Mouse (Mus musculus) liver, embryonic 16.5 days (tissue): Measurements from ENCODE around the gene Gtf3c5. TPM values are rescaled to one million over a fixed set of nuclear protein-coding genes. Genes with fewer than 3 reads are reported as not detected.
A peak's percentile ranks its signal among the peaks of the same experiment; 100 is the strongest.

Experiments
- ATAC-seq: fragments of 200-750 bp; cut with Nextera tagmentation; 2 replicates; pipeline ENCODE4 v1.8.0; 2017; ENCODE audit warnings: low read depth, mild to moderate bottlenecking, moderate number of reproducible peaks, moderate library complexity
- H3K27ac ChIP-seq: fragments of 300-500 bp; sonication (generic); 2 replicates; pipeline ENCODE4 v1.5.1; 2014; ENCODE audit warnings: mild to moderate bottlenecking, low read length
- H3K27me3 ChIP-seq: fragments of 300-500 bp; sonication (generic); 2 replicates; pipeline ENCODE4 v1.6.1; 2014; ENCODE audit warnings: low read depth, low read length, mixed read lengths; ENCODE audit not compliant: control insufficient read depth, insufficient read depth
- H3K36me3 ChIP-seq: fragments of 300-500 bp; sonication (generic); 2 replicates; pipeline ENCODE4 v1.6.1; 2014; ENCODE audit warnings: mild to moderate bottlenecking; ENCODE audit not compliant: control insufficient read depth, insufficient read depth
- H3K4me1 ChIP-seq: fragments of 300-500 bp; sonication (generic); 2 replicates; pipeline ENCODE4 v1.6.1; 2014; ENCODE audit warnings: low read depth, low read length, mixed read lengths; ENCODE audit not compliant: control insufficient read depth
- H3K4me2 ChIP-seq: fragments of 300-500 bp; sonication (generic); 2 replicates; pipeline ENCODE4 v1.6.1; 2014; ENCODE audit warnings: low read depth, low read length, mixed read lengths
- H3K4me3 ChIP-seq: fragments of 300-500 bp; sonication (generic); 2 replicates; pipeline ENCODE4 v1.5.1; 2014; ENCODE audit warnings: low read depth, mild to moderate bottlenecking, low read length
- H3K9ac ChIP-seq: fragments of 300-500 bp; sonication (generic); 2 replicates; pipeline ENCODE4 v1.6.1; 2014; ENCODE audit warnings: low read depth, low read length
- H3K9me3 ChIP-seq: fragments of 300-500 bp; sonication (generic); replicated peaks from 2 replicates; pipeline ENCODE4 v1.6.1; 2016; ENCODE audit warnings: low read length; ENCODE audit not compliant: control insufficient read depth
- WGBS: fragments of 180-500 bp; shearing (Covaris S2); extraction: QIAGEN DNeasy Blood & Tissue Kit; methylation state at CpG from one replicate; pipeline ENCODE4 v1.1.7; 2014; ENCODE audit not compliant: insufficient replicate concordance; 5-methylcytosine and 5-hydroxymethylcytosine counted together
- polyA plus RNA-seq: library from polyadenylated mRNA; unstranded; fragments of >200 nt; fragmentation: Nextera tagmentation; extraction: Ambion mirVana; gene quantifications from 2 replicates; pipeline ENCODE4 v1.2.1, GENCODE M21; 2015

The Gtf3c5 gene
- polyA plus RNA-seq, 1 experiment from 2014 or later, result 12.1 TPM

DNA sequence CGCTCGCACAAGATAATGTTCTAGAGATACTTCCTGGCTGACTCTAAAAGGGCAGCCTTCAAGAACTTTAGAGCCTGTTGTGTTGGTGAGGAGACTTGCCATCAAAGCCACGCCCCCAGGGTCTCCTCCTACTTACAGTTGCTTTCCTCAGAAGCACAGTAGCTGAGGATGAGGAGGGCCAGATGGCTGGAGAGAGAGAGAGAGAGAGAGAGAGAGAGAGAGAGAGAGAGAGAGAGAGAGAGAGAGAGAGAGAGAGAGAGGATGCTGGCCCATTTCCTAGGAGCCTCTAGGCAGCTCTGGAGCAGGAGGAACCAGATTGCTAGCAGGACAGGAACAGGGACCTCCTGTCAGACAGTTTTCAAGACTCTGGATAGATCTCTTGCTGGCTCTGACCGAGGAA lies 47.4 kb downstream of the Gtf3c5 start:
- H3K4me2 ChIP-seq, result no peak overlapping the region
- peaks cover 3% of the 10 kb centered on the region for H3K27me3 ChIP-seq
- H3K36me3 ChIP-seq, result no peaks in the 10 kb centered on the region
- no peak overlapping the region for H3K9ac ChIP-seq
- no peak for ATAC-seq
- H3K4me1 ChIP-seq, result peaks cover 15% of the 10 kb centered on the region
- 41% methylated on average over 4 of the region's 4 CpGs for WGBS
- H3K4me3 ChIP-seq, result no peak overlapping the region
- H3K9me3 ChIP-seq, result no peaks in the 10 kb centered on the region
- no peak overlapping the region for H3K27ac ChIP-seq

DNA sequence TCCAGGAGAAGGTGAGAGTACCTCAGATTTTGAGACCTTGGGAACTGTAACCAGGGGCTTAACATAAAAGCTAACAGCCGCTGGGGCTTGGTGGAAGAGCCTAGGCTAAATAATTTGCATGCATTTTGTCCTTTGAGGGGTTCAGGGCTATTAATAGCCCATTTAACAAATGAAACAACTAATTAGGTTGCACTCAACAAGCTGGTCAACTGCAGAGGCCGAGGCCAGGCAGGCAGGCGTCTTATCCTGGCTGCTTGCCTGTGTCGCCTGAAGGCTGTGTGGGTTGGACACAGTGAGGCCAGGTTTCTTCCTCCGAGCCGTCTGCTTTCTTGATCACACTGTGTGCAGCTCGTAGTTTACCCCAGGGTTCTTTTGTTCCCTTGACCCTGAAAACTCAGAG lies 47.9 kb downstream of the Gtf3c5 start:
- Histone ChIP-seq H3K4me3 (no peak overlapping the region), H3K27ac (no peak overlapping the region), H3K36me3 (no peaks in the 10 kb centered on the region), H3K9ac (no peak overlapping the region), H3K4me1 (peaks cover 15% of the 10 kb centered on the region), H3K9me3 (no peaks in the 10 kb centered on the region), H3K4me2 (no peak overlapping the region), H3K27me3 (peaks cover 3% of the 10 kb centered on the region)
- 50% methylated on average over 7 of the region's 7 CpGs for WGBS
- ATAC-seq, result no peak

DNA sequence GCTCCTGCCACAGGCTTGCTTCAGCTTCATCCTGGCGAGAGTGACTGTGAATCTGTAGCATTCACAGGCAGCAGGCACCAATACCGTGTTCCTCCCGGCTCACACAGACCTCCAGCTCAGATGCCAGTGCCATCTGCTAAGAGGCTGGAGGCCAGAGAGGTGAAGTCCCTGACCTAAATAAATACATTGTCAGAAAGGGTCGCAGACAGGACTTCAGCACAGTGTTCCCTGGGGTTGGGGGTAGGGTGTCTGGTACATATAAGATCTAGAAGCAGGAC lies 48.3 kb downstream of the Gtf3c5 start:
- no peak overlapping the region for H3K4me3 ChIP-seq
- no peak for ATAC-seq
- no peak overlapping the region for H3K27ac ChIP-seq
- no peaks in the 10 kb centered on the region for H3K9me3 ChIP-seq
- H3K9ac ChIP-seq, result no peak overlapping the region
- H3K36me3 ChIP-seq, result no peaks in the 10 kb centered on the region
- H3K4me2 ChIP-seq, result no peak overlapping the region
- H3K27me3 ChIP-seq, result peaks cover 3% of the 10 kb centered on the region
- WGBS, result 56% methylated on average over 4 of the region's 4 CpGs
- H3K4me1 ChIP-seq, result peaks cover 11% of the 10 kb centered on the region

DNA sequence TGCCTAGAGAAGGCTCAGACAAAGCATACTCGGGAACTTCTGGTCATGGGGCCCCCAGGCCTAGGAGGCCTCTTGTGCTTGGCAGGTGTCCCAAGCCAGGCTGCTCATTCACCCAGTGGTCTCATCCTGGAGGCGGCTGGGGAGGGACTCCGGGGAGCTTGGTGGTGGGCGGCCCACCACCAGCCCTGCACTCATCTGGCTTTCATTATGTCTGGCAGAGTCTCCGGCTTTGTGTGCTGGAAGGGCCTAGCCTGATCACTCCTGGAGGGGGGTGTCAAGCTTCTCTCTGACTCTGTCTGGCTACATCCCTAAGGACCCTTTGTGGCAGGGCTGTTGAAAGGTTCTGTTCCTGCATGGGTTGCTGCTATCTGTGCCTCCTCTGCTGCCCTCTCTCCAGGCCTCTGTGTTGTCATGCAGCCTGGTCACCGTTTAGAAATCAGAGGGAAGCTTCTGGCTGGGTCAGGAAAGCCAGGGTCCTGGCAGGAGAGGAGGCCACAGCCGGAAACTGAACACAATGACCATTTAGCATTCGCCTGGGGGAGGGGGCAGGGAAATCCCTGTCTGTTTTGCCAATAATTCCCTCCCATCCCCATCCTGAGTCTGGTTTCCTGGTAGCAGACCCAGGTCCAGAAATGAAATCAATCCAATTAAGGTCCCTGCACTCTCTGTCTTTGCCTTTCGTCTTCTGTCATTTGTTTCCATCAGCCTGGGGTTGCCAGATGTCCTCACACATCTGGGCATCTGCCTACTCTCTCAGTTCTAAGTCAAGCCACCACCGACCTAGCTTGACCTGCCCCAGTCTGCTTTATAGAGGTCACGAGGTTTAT lies 48.9 kb downstream of the Gtf3c5 start:
- Histone ChIP-seq H3K9me3 (no peaks in the 10 kb centered on the region), H3K4me2 (no peak overlapping the region), H3K4me1 (peaks cover 9% of the 10 kb centered on the region), H3K4me3 (no peak overlapping the region), H3K36me3 (no peaks in the 10 kb centered on the region), H3K27me3 (peaks cover 3% of the 10 kb centered on the region), H3K27ac (no peak overlapping the region), H3K9ac (no peak overlapping the region)
- ATAC-seq, result no peak
- WGBS, result 52% methylated on average over 11 of the region's 11 CpGs

DNA sequence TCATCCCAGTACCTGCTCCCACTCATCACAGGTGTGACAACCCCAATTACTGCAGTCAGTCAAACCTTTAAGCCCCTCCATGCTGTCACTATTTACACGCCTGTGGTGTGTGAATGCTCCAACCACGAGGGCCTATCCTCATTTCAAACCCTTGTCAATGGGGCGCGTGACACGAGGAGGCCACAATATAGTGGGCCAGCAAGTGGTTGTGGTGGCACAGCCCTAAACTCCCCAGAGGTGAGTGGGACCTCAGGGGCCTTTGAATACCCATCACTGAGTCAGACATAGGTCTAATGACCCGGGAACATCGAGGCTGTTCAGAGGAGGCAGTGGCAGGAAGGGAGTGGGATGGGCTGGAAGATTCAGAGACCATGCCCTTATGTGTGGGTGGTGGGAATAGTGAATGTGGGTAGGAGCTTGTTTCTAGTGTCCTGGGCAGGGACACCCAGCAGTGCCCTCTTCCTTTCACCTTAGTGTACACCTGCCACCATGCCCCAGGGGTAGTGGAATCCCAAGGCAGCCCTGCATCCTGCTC lies 49.6 kb downstream of the Gtf3c5 start:
- ATAC-seq, result no peak
- WGBS, result 48% methylated on average over 7 of the region's 7 CpGs
- H3K9me3 ChIP-seq, result no peaks in the 10 kb centered on the region
- peaks cover 3% of the 10 kb centered on the region for H3K27me3 ChIP-seq
- H3K36me3 ChIP-seq, result no peaks in the 10 kb centered on the region
- H3K4me1 ChIP-seq, result peaks cover 4% of the 10 kb centered on the region
- peak overlapping the region; percentile 62 for H3K4me3 ChIP-seq
- no peak overlapping the region for H3K27ac ChIP-seq
- H3K9ac ChIP-seq, result peak overlapping the region; percentile 53
- peak overlapping the region; percentile 67 for H3K4me2 ChIP-seq

DNA sequence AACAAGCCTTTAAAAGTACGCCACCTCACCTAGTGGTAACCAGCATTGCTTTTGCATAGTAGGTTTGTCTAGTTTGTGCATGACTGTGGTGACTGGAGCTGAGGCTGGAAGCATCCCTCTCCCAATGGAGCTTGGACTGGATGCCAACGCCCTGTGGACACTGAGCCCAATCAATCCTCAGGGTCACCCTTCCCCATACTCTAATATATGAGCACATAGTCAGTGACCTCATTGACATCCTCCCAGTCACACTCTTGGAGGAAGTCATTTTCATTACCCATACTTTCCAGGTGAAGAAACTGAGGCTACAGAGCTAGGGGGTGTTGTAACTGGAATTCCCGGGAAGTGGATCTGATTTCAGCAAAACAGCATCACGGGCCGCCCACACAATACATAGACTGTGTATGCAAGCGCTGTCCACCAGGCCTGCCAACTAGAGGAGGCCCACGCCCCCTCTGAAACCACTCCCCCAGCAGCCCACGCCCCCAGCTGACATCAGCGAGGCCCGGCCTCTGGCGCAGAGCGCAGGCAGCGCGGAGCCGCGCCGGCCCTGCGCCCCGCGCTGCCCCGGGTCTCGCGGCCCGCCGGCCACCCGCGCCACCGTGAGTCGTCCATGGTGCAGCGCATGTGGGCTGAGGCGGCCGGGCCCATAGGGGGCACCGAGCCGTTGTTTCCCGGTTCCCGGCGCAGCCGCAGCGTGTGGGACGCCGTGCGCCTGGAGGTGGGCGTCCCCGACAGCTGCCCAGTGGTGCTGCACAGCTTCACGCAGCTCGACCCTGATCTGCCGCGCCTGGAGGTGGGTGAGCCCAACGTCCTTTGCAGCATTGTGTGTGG lies 50.4 kb downstream of the Gtf3c5 start:
- Histone ChIP-seq H3K27ac (no peak overlapping the region), H3K4me1 (peaks cover 4% of the 10 kb centered on the region), H3K9me3 (no peaks in the 10 kb centered on the region), H3K36me3 (no peaks in the 10 kb centered on the region), H3K27me3 (peaks cover 3% of the 10 kb centered on the region), H3K9ac (peak overlapping the region; percentile 53), H3K4me3 (peak overlapping the region; percentile 62), H3K4me2 (peak overlapping the region; percentile 67)
- ATAC-seq, result peak; percentile 92
- 2% methylated on average over 49 of the region's 49 CpGs for WGBS

DNA sequence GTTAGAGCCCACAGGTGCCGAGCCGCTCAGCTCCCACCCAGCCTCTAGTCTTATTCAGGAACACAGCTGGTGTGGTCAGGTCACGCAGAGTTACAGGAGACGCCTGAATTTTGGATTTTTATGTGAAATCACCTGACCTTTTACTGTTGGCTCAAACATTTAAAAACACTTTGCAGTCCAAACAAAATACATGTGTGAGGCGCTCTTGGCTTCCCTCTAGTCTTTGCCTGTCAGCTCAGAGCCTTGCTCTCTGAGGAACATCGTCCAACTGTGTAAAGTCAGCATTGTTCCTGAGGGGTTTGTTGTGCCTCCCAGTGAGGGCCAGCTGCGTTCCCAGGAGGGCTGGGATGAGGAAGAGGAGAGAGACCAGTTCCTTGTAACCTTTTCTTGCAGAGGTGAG lies 53.2 kb downstream of the Gtf3c5 start:
- WGBS, result 67% methylated on average over 7 of the region's 7 CpGs
- peaks cover 7% of the 10 kb centered on the region for H3K4me1 ChIP-seq
- H3K36me3 ChIP-seq, result no peaks in the 10 kb centered on the region
- H3K27me3 ChIP-seq, result peaks cover 3% of the 10 kb centered on the region; the same call in 1 of the 2 replicates
- H3K4me3 ChIP-seq, result no peak overlapping the region
- no peak for ATAC-seq
- no peak overlapping the region for H3K4me2 ChIP-seq
- H3K9me3 ChIP-seq, result no peaks in the 10 kb centered on the region
- H3K9ac ChIP-seq, result no peak overlapping the region
- no peak overlapping the region for H3K27ac ChIP-seq

DNA sequence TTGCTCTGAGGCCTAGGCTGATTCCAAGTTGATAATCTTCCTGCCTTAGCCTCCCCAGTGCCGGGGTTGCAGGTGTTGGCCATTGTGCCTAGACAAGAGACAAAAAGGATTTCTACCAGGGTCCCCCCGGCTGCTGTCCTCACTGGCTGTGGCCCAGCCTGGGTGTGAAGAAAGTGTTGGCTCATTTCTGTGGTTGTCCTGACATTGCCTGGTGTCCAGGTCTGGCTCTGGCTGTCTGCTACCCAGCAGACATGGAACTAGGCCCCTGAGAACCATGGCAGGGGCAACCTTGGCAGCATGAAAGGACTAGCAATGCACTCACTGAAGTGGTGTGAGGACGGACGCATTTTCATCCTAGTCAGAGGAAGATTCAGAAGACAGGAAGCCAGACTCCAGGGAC lies 53.7 kb downstream of the Gtf3c5 start:
- Histone ChIP-seq H3K4me2 (no peak overlapping the region), H3K27ac (no peak overlapping the region), H3K4me1 (peaks cover 7% of the 10 kb centered on the region), H3K4me3 (no peak overlapping the region), H3K36me3 (no peaks in the 10 kb centered on the region), H3K27me3 (peaks cover 3% of the 10 kb centered on the region; the same call in 1 of the 2 replicates), H3K9ac (no peak overlapping the region), H3K9me3 (no peaks in the 10 kb centered on the region)
- ATAC-seq, result no peak
- 68% methylated on average over 4 of the region's 4 CpGs for WGBS

DNA sequence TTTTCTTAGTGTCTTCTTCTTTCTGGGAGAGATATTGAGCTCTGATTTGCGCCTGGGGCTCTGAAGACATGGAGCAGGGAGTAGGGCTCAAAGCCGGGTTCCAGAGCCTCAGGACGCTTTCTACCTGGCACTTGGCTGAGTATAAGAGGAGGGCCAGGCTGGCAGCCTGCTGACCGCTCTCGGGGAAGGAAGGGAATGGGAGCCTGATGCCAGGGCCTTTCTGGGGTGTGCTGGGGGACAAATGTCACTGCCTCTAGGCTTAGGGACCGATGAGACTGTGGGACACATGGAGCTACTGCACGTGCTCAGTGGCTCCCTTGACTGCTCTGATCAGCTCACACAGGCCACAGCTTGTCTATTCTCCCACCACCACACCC lies 55.2 kb downstream of the Gtf3c5 start:
- Histone ChIP-seq H3K9me3 (no peaks in the 10 kb centered on the region), H3K4me1 (peaks cover 7% of the 10 kb centered on the region), H3K36me3 (no peaks in the 10 kb centered on the region), H3K27me3 (no peaks in the 10 kb centered on the region), H3K27ac (no peak overlapping the region), H3K4me3 (no peak overlapping the region), H3K4me2 (no peak overlapping the region), H3K9ac (no peak overlapping the region)
- no peak for ATAC-seq
- WGBS, result 64% methylated on average over 7 of the region's 7 CpGs
